Mouse (Mus musculus) ES-E14 (cell line): ENCODE results near the gene Tmem209. TPM values are rescaled to one million over a fixed set of nuclear protein-coding genes. Genes with fewer than 3 reads are reported as not detected.

Experiments
- DNase-seq: peaks from one replicate; pipeline ENCODE4 v3.0.0-alpha.2; 2013; ENCODE audit warnings: low read depth, low spot score
- H3K27ac ChIP-seq: 2 replicates; pipeline ENCODE4 v1.5.1; 2012; ENCODE audit warnings: low read depth, mild to moderate bottlenecking, low read length, moderate library complexity, mixed read lengths; ENCODE audit not compliant: poor library complexity, insufficient read depth, severe bottlenecking
- H3K36me3 ChIP-seq: 2 replicates; pipeline ENCODE4 v1.6.1; 2012; ENCODE audit warnings: mild to moderate bottlenecking, low read length, moderate library complexity, mixed read lengths; ENCODE audit not compliant: control insufficient read depth, poor library complexity, insufficient read depth, severe bottlenecking
- H3K4me1 ChIP-seq, 2 experiments: fragments of 150-350 bp in 1 of 2; sonication (generic) in 1 of 2; 2 replicates each; pipeline ENCODE4 v1.6.1; 2012; ENCODE audit warnings: low read length in 2 of 2, mild to moderate bottlenecking in 1 of 2, mixed read lengths in 1 of 2; ENCODE audit not compliant: control insufficient read depth in 2 of 2, insufficient read depth in 2 of 2, poor library complexity in 1 of 2
- H3K4me3 ChIP-seq, 2 experiments: fragments of 150-350 bp in 1 of 2; sonication (generic) in 1 of 2; 2 replicates each; pipeline ENCODE4 v1.5.1; 2012; ENCODE audit warnings: low read length in 2 of 2, low read depth in 1 of 2, mild to moderate bottlenecking in 1 of 2, mixed read lengths in 1 of 2; ENCODE audit not compliant: insufficient read depth in 1 of 2, poor library complexity in 1 of 2, severe bottlenecking in 1 of 2
- H3K9ac ChIP-seq: 2 replicates; pipeline ENCODE4 v1.6.1; 2012; ENCODE audit warnings: low read depth, mild to moderate bottlenecking, low read length, mixed read lengths; ENCODE audit not compliant: poor library complexity, insufficient read depth, severe bottlenecking
- H3K9me3 ChIP-seq: fragments of 150-350 bp; sonication (generic); 2 replicates; pipeline ENCODE4 v1.6.1; 2012; ENCODE audit warnings: low read depth, mild to moderate bottlenecking, low read length; ENCODE audit not compliant: control insufficient read depth, insufficient read depth
- CHD2 ChIP-seq: IDR thresholded peaks from 2 replicates; pipeline ENCODE4 v1.6.1; 2014; ENCODE audit warnings: mild to moderate bottlenecking, low read depth, low read length, inconsistent platforms
- HCFC1 ChIP-seq: IDR thresholded peaks from 2 replicates; pipeline ENCODE4 v1.6.1; 2012; ENCODE audit warnings: low read length, inconsistent platforms, borderline replicate concordance; ENCODE audit not compliant: insufficient read depth
- MAFK ChIP-seq: IDR thresholded peaks from 2 replicates; pipeline ENCODE4 v1.6.1; 2014; ENCODE audit warnings: mild to moderate bottlenecking, low read depth, low read length, inconsistent platforms; ENCODE audit not compliant: insufficient read depth
- ZC3H11A ChIP-seq: IDR thresholded peaks from 2 replicates; pipeline ENCODE4 v1.6.1; 2012; ENCODE audit warnings: low read depth, mild to moderate bottlenecking, inconsistent platforms, low read length, borderline replicate concordance
- ZNF384 ChIP-seq: IDR thresholded peaks from 2 replicates; pipeline ENCODE4 v1.6.1; 2012; ENCODE audit warnings: low read depth, low read length, inconsistent platforms
- in situ Hi-C, 2 experiments: fragments of 600-800 bp; cut with MboI; formaldehyde crosslinking; loops; one replicate each; pipeline ENCODE4 v1.15.1; 2025; ENCODE audit warnings: low sequenced_read_pairs in 2 of 2, inconsistent platforms in 1 of 2; ENCODE audit not compliant: unreplicated experiment in 2 of 2
- total RNA-seq: library from RNA; depleted of rRNA; stranded (reverse); fragments of 300-350 nt; gene quantifications from 2 replicates; pipeline ENCODE4 v1.2.3, GENCODE M21; 2012

Gene Tmem209
- total RNA-seq, 1 experiment = 104 TPM

- in situ Hi-C loops = no loop called here
- peaks cover 2 to 23% of the 10 kb centered on the region in 2 experiments; a peak in 1 of 4 replicates for H3K4me1 ChIP-seq
- H3K4me3 ChIP-seq = peak overlapping the region; percentile 23 to 63
- H3K27ac ChIP-seq = peak overlapping the region; percentile 15; the same call in 1 of the 2 replicates
- H3K36me3 ChIP-seq = no peaks in the 10 kb centered on the region
- TF ChIP-seq CHD2 = no peak
- TF ChIP-seq ZC3H11A = no peak
- no peak for TF ChIP-seq ZNF384
- no peak for TF ChIP-seq MAFK
- TF ChIP-seq HCFC1 = no peak
- H3K9ac ChIP-seq = peak overlapping the region; percentile 42; the same call in 1 of the 2 replicates
- no peaks in the 10 kb centered on the region for H3K9me3 ChIP-seq
- DNase-seq = no peak
Observed at GRCm38 (mm10) chr6:30459811-30460749, 49.5 kb downstream of the Tmem209 start.

- TF ChIP-seq ZNF384 (no peak), CHD2 (no peak), MAFK (no peak), HCFC1 (no peak), ZC3H11A (no peak)
- Histone ChIP-seq H3K4me1 (peaks cover 2 to 23% of the 10 kb centered on the region in 2 experiments; a peak in 1 of 4 replicates), H3K36me3 (no peaks in the 10 kb centered on the region), H3K9me3 (no peaks in the 10 kb centered on the region), H3K4me3 (peak overlapping the region in 1 of 2 experiments; percentile 63; a peak in 2 of 4 replicates), H3K27ac (no peak overlapping the region), H3K9ac (no peak overlapping the region)
- in situ Hi-C loops = no loop called here
- no peak for DNase-seq
Observed at GRCm38 (mm10) chr6:30459056-30459747, 50.4 kb downstream of the Tmem209 start.

GRCm38 (mm10) chr6:30458626-30459025 is 51.0 kb downstream of the Tmem209 start:
- H3K36me3 ChIP-seq = no peaks in the 10 kb centered on the region
- no peak for DNase-seq
- no peaks in the 10 kb centered on the region for H3K9me3 ChIP-seq
- TF ChIP-seq HCFC1 = no peak
- TF ChIP-seq CHD2 = no peak
- no peak for TF ChIP-seq ZC3H11A
- TF ChIP-seq MAFK = no peak
- no peak for TF ChIP-seq ZNF384
- peaks cover 2 to 20% of the 10 kb centered on the region in 2 experiments; a peak in 1 of 4 replicates for H3K4me1 ChIP-seq
- H3K27ac ChIP-seq = no peak overlapping the region
- in situ Hi-C loops = no loop called here
- no peak overlapping the region for H3K4me3 ChIP-seq
- H3K9ac ChIP-seq = no peak overlapping the region

GRCm38 (mm10) chr6:30456991-30457390 is 52.6 kb downstream of the Tmem209 start:
- in situ Hi-C loops = no loop called here
- no peak overlapping the region for H3K4me3 ChIP-seq
- H3K27ac ChIP-seq = peak overlapping the region; percentile 48; the same call in 1 of the 2 replicates
- H3K4me1 ChIP-seq = peaks cover 2 to 20% of the 10 kb centered on the region in 2 experiments; a peak in 1 of 4 replicates
- no peaks in the 10 kb centered on the region for H3K9me3 ChIP-seq
- H3K36me3 ChIP-seq = peaks cover 2% of the 10 kb centered on the region; the same call in 1 of the 2 replicates
- H3K9ac ChIP-seq = no peak overlapping the region
- no peak for TF ChIP-seq ZNF384
- TF ChIP-seq HCFC1 = no peak
- DNase-seq = no peak
